Mouse (Mus musculus) adrenal gland, postnatal 25 days (tissue): ENCODE measurements around the gene Prps2. TPM values are rescaled to one million over a fixed set of nuclear protein-coding genes. Genes with fewer than 3 reads are reported as not detected.
"Not testable (repeated sequence)": the region's sequence is repeated elsewhere in the genome, so short reads cannot be mapped to it uniquely, and the experiment has no call there.

Experiments used
- DNase-seq: peaks from one replicate; pipeline ENCODE4 v3.0.0; 2021; ENCODE audit warnings: mixed read lengths
- long read RNA-seq: library from polyadenylated mRNA; stranded (forward); transcript quantifications from one replicate; pipeline ENCODE4 v2.0.0, GENCODE M21; 2021
- total RNA-seq: library from RNA; stranded (reverse); gene quantifications from 2 replicates; pipeline ENCODE4 v1.2.3, GENCODE M21; 2021

Prps2 gene
- 25.4 and 29.5 TPM in 2 replicates for total RNA-seq
- long read RNA-seq, transcript Prps2-201 (7 exons, 3,699 nt): major isoform, 5 of 8 reads
- long read RNA-seq, partial matches to known transcripts: 2 of 8 reads
- long read RNA-seq, other reads (novel, unspliced or antisense): 1 of 8 reads

GRCm38 (mm10) chrX:167382047-167382853 lies at the start of gene Prps2:
Gene Prps2 (minus strand): TSS chrX:167382749.
- peak; percentile 50 for DNase-seq

- DNase-seq: no peak
Observed at GRCm38 (mm10) chrX:167417654-167418053, 35.1 kb upstream of the Prps2 start.

GRCm38 (mm10) chrX:167394940-167395339 lies 12.4 kb upstream of the Prps2 start:
- peak; percentile 12 for DNase-seq

GRCm38 (mm10) chrX:167386647-167387046 lies 4.1 kb upstream of the Prps2 start:
- DNase-seq: no peak

- DNase-seq: no peak
Observed at GRCm38 (mm10) chrX:167382854-167383186, 271 bp upstream of the Prps2 start.

- no peak for DNase-seq
Observed at GRCm38 (mm10) chrX:167381583-167382046, 934 bp downstream of the Prps2 start.

GRCm38 (mm10) chrX:167380073-167380472 lies 2.5 kb downstream of the Prps2 start:
- DNase-seq: no peak

GRCm38 (mm10) chrX:167361231-167361630 lies 21.3 kb downstream of the Prps2 start:
- DNase-seq: not testable (repeated sequence)

GRCm38 (mm10) chrX:167359704-167360103 lies 22.8 kb downstream of the Prps2 start:
- DNase-seq: no peak

- no peak for DNase-seq
Observed at GRCm38 (mm10) chrX:167357415-167357814, 25.1 kb downstream of the Prps2 start.

GRCm38 (mm10) chrX:167355965-167356364 lies 26.6 kb downstream of the Prps2 start:
- DNase-seq: no peak

GRCm38 (mm10) chrX:167353617-167354016 lies 28.9 kb downstream of the Prps2 start:
- DNase-seq: no peak

GRCm38 (mm10) chrX:167346440-167346839 lies 36.1 kb downstream of the Prps2 start:
- no peak for DNase-seq

- DNase-seq: no peak
Observed at GRCm38 (mm10) chrX:167344356-167344755, 38.2 kb downstream of the Prps2 start.

- no peak for DNase-seq
Observed at GRCm38 (mm10) chrX:167341811-167342210, 40.7 kb downstream of the Prps2 start.

GRCm38 (mm10) chrX:167340190-167340589 lies 42.4 kb downstream of the Prps2 start:
- DNase-seq: no peak

- no peak for DNase-seq
Observed at GRCm38 (mm10) chrX:167337990-167338389, 44.6 kb downstream of the Prps2 start.

- no peak for DNase-seq
Observed at GRCm38 (mm10) chrX:167334571-167334970, 48.0 kb downstream of the Prps2 start.

- DNase-seq: no peak
Observed at GRCm38 (mm10) chrX:167332607-167333006, 49.9 kb downstream of the Prps2 start.

- DNase-seq: no peak
Observed at GRCm38 (mm10) chrX:167330993-167331392, 51.6 kb downstream of the Prps2 start.

- DNase-seq: no peak
Observed at GRCm38 (mm10) chrX:167330399-167330798, 52.1 kb downstream of the Prps2 start, which contains the start of gene Tlr7. Gene Tlr7 (minus strand): TSS chrX:167330558.

GRCm38 (mm10) chrX:167329620-167330019 lies 52.9 kb downstream of the Prps2 start:
- DNase-seq: no peak

- DNase-seq: no peak
Observed at GRCm38 (mm10) chrX:167329098-167329497, 53.5 kb downstream of the Prps2 start.

GRCm38 (mm10) chrX:167328519-167328918 lies 54.0 kb downstream of the Prps2 start:
- no peak for DNase-seq
